Mouse (Mus musculus) neural tube, embryonic 14.5 days (tissue): Measurements from ENCODE around the gene Elp4. TPM values are rescaled to one million over a fixed set of nuclear protein-coding genes. Genes with fewer than 3 reads are reported as not detected.

Experiments used
- ATAC-seq: fragments of 200-750 bp; cut with Nextera tagmentation; 2 replicates; pipeline ENCODE4 v1.8.0; 2017; ENCODE audit warnings: low read depth, mild to moderate bottlenecking, moderate TSS enrichment, moderate library complexity
- H3K27ac ChIP-seq: fragments of 300-500 bp; sonication (generic); 2 replicates; pipeline ENCODE4 v1.5.1; 2014; ENCODE audit warnings: low read depth, mild to moderate bottlenecking, control low read depth, low read length, moderate library complexity, mixed read lengths
- H3K27me3 ChIP-seq: fragments of 300-500 bp; sonication (generic); 2 replicates; pipeline ENCODE4 v1.6.1; 2014; ENCODE audit warnings: low read length; ENCODE audit not compliant: control insufficient read depth, insufficient read depth
- H3K36me3 ChIP-seq: fragments of 300-500 bp; sonication (generic); 2 replicates; pipeline ENCODE4 v1.6.1; 2014; ENCODE audit warnings: low read length, mixed read lengths; ENCODE audit not compliant: control insufficient read depth, insufficient read depth
- H3K4me1 ChIP-seq: fragments of 300-500 bp; sonication (generic); 2 replicates; pipeline ENCODE4 v1.6.1; 2014; ENCODE audit warnings: low read length; ENCODE audit not compliant: control insufficient read depth, insufficient read depth
- H3K4me2 ChIP-seq: fragments of 300-500 bp; sonication (generic); 2 replicates; pipeline ENCODE4 v1.6.1; 2014; ENCODE audit warnings: mild to moderate bottlenecking, low read depth, low read length, control low read depth
- H3K4me3 ChIP-seq: fragments of 300-500 bp; sonication (generic); 2 replicates; pipeline ENCODE4 v1.5.1; 2014; ENCODE audit warnings: low read depth, low read length, control low read depth, mixed read lengths
- H3K9ac ChIP-seq: fragments of 300-500 bp; sonication (generic); replicated peaks from 2 replicates; pipeline ENCODE4 v1.6.1; 2014; ENCODE audit warnings: low read depth, mild to moderate bottlenecking, control low read depth, low read length, mixed read lengths
- H3K9me3 ChIP-seq: fragments of 300-500 bp; sonication (generic); 2 replicates; pipeline ENCODE4 v1.6.1; 2016; ENCODE audit warnings: low read length; ENCODE audit not compliant: control insufficient read depth
- WGBS: fragments of 180-500 bp; shearing (Covaris S2); extraction: QIAGEN DNeasy Blood & Tissue Kit; methylation state at CpG from one replicate; pipeline ENCODE4 v1.1.7; 2014; 5-methylcytosine and 5-hydroxymethylcytosine counted together
- polyA plus RNA-seq: library from polyadenylated mRNA; unstranded; fragments of >200 nt; fragmentation: Nextera tagmentation; extraction: Ambion mirVana; gene quantifications from 2 replicates; pipeline ENCODE4 v1.2.1, GENCODE M21; 2014

The Elp4 gene
- polyA plus RNA-seq, 1 experiment from 2014 or later = 45.8 TPM

GRCm38 (mm10) chr2:105815170-105815569 is 89.2 kb downstream of the Elp4 start:
- no peak overlapping the region for H3K9ac ChIP-seq
- H3K27ac ChIP-seq = no peak overlapping the region
- no peaks in the 10 kb centered on the region for H3K27me3 ChIP-seq
- WGBS = 78% methylated on average over 3 of the region's 3 CpGs
- H3K4me2 ChIP-seq = no peak overlapping the region
- no peak overlapping the region for H3K4me3 ChIP-seq
- no peaks in the 10 kb centered on the region for H3K36me3 ChIP-seq
- H3K9me3 ChIP-seq = no peaks in the 10 kb centered on the region
- no peak for ATAC-seq
- no peaks in the 10 kb centered on the region for H3K4me1 ChIP-seq

DNA sequence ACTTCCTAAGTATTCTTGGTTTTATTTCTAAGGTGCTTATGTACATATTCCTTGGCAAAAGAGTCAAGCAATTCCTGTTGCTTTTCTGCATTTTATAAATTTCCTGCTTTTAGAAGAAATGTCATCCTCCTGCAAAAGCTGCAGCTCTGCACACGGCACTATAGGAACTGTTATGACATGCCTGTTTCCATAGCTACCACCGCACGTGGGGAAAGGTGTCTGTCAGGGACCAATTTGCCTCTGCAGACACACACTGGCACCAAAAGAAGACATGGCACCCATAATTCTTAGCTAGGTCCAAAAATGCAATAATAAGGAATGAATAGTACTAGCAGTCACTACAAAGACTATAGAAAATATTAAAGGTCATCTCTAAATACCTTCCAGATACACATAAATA is 91.3 kb downstream of the Elp4 start:
- no peak overlapping the region for H3K9ac ChIP-seq
- no peak overlapping the region for H3K27ac ChIP-seq
- ATAC-seq = no peak
- H3K4me1 ChIP-seq = no peaks in the 10 kb centered on the region
- H3K36me3 ChIP-seq = no peaks in the 10 kb centered on the region
- no peak overlapping the region for H3K4me3 ChIP-seq
- H3K27me3 ChIP-seq = no peaks in the 10 kb centered on the region
- WGBS = 59% methylated on average over 3 of the region's 3 CpGs
- H3K4me2 ChIP-seq = no peak overlapping the region
- H3K9me3 ChIP-seq = no peaks in the 10 kb centered on the region

GRCm38 (mm10) chr2:105810286-105810685 is 94.1 kb downstream of the Elp4 start:
- no peak overlapping the region for H3K9ac ChIP-seq
- H3K36me3 ChIP-seq = no peaks in the 10 kb centered on the region
- H3K4me3 ChIP-seq = no peak overlapping the region
- no peaks in the 10 kb centered on the region for H3K4me1 ChIP-seq
- ATAC-seq = no peak
- 83% methylated on average over 2 of the region's 2 CpGs for WGBS
- no peak overlapping the region for H3K27ac ChIP-seq
- no peaks in the 10 kb centered on the region for H3K27me3 ChIP-seq
- H3K9me3 ChIP-seq = no peaks in the 10 kb centered on the region
- no peak overlapping the region for H3K4me2 ChIP-seq

DNA sequence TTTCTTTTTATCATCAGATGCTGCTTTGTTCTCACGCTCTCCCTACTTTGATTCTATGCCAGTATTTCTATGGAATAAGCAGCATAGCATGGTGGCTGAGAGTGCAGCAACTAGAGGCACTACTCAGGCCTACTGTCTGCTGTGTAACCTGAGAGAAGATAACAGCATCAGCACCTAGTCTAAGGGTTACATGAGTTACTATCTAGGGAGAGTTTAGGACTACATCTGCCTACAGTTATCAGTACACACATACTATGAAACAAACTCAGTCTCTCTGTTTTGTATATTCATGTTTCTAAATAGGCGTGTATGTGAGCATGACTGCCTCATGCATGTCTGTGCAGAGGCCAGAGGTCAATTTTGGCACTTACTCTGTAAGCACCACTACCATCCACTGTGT is 97.8 kb downstream of the Elp4 start:
- Histone ChIP-seq H3K4me1 (no peaks in the 10 kb centered on the region), H3K4me3 (no peak overlapping the region), H3K9ac (no peak overlapping the region), H3K4me2 (no peak overlapping the region), H3K27ac (no peak overlapping the region), H3K9me3 (no peaks in the 10 kb centered on the region), H3K27me3 (no peaks in the 10 kb centered on the region), H3K36me3 (no peaks in the 10 kb centered on the region)
- no peak for ATAC-seq
- WGBS = 76% methylated on average over 2 of the region's 2 CpGs

DNA sequence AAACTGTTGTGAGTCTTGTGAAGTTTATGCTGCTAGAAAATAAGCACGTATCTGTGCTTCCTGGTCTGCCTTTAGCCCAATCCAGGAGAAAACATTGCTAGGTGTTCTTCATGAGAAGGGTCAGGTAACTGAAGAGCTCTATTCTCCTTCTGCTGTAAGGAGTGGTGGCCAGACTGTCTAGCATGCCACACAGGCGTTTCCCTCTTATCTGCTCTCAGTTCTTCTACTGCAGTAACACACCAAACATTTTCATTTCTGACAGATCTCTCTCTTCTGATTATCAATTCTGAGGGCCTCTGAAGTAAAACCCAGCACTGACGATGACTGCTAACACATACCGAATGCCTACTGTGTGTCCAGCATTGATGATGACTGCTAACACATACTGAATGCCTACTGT is 98.3 kb downstream of the Elp4 start:
- H3K36me3 ChIP-seq = no peaks in the 10 kb centered on the region
- no peak overlapping the region for H3K4me3 ChIP-seq
- no peaks in the 10 kb centered on the region for H3K4me1 ChIP-seq
- no peak overlapping the region for H3K9ac ChIP-seq
- H3K27me3 ChIP-seq = no peaks in the 10 kb centered on the region
- ATAC-seq = no peak
- H3K9me3 ChIP-seq = no peaks in the 10 kb centered on the region
- WGBS = 92% methylated on average over 4 of the region's 4 CpGs
- no peak overlapping the region for H3K27ac ChIP-seq
- no peak overlapping the region for H3K4me2 ChIP-seq

GRCm38 (mm10) chr2:105805210-105805609 is 99.2 kb downstream of the Elp4 start:
- Histone ChIP-seq H3K4me3 (no peak overlapping the region), H3K9me3 (no peaks in the 10 kb centered on the region), H3K9ac (no peak overlapping the region), H3K4me2 (no peak overlapping the region), H3K4me1 (no peaks in the 10 kb centered on the region), H3K27me3 (no peaks in the 10 kb centered on the region), H3K36me3 (no peaks in the 10 kb centered on the region), H3K27ac (no peak overlapping the region)
- ATAC-seq = no peak

GRCm38 (mm10) chr2:105804506-105804905 is 99.9 kb downstream of the Elp4 start:
- no peak overlapping the region for H3K4me3 ChIP-seq
- no peaks in the 10 kb centered on the region for H3K27me3 ChIP-seq
- no peaks in the 10 kb centered on the region for H3K4me1 ChIP-seq
- no peaks in the 10 kb centered on the region for H3K36me3 ChIP-seq
- H3K9ac ChIP-seq = no peak overlapping the region
- ATAC-seq = peak; percentile 49; the same call in 1 of the 2 replicates
- H3K27ac ChIP-seq = no peak overlapping the region
- no peaks in the 10 kb centered on the region for H3K9me3 ChIP-seq
- 15% methylated on average over 10 of the region's 10 CpGs for WGBS
- H3K4me2 ChIP-seq = no peak overlapping the region

DNA sequence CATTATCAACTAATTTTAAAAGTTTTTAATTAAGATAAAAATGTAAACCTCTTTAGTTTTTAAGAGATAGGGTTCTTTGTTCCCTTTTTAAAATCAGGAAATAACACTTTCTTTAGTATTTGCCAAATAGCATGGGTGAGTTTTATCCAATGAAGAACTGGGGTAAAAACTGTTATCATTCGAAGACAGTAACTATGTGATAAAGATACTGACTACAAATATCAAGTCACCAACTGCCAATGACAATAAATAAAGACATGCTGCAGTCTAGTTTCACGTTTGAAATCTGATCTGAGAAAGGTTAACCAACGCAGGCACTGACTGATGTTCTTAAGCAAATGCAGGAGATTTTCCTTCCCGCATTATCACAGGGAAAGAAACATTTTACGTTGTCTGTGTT is 100.9 kb downstream of the Elp4 start:
- H3K36me3 ChIP-seq = no peaks in the 10 kb centered on the region
- H3K9ac ChIP-seq = no peak overlapping the region

GRCm38 (mm10) chr2:105802902-105803301 is 101.5 kb downstream of the Elp4 start:
- H3K4me1 ChIP-seq = no peaks in the 10 kb centered on the region
- no peaks in the 10 kb centered on the region for H3K36me3 ChIP-seq
- no peaks in the 10 kb centered on the region for H3K9me3 ChIP-seq
- H3K9ac ChIP-seq = no peak overlapping the region
- no peak overlapping the region for H3K27ac ChIP-seq
- H3K4me2 ChIP-seq = no peak overlapping the region
- 90% methylated on average over 2 of the region's 2 CpGs for WGBS
- H3K4me3 ChIP-seq = no peak overlapping the region
- ATAC-seq = no peak
- no peaks in the 10 kb centered on the region for H3K27me3 ChIP-seq

More for the DNA sequence above, 100.9 kb downstream of the Elp4 start:
- no peak overlapping the region for H3K4me2 ChIP-seq
- ATAC-seq = no peak
- H3K27me3 ChIP-seq = no peaks in the 10 kb centered on the region
- H3K9me3 ChIP-seq = no peaks in the 10 kb centered on the region
- no peak overlapping the region for H3K4me3 ChIP-seq
- H3K4me1 ChIP-seq = no peaks in the 10 kb centered on the region
- H3K27ac ChIP-seq = no peak overlapping the region
- WGBS = 57% methylated on average over 5 of the region's 5 CpGs

GRCm38 (mm10) chr2:105801536-105801935 is 102.8 kb downstream of the Elp4 start:
- Histone ChIP-seq H3K27me3 (no peaks in the 10 kb centered on the region), H3K36me3 (no peaks in the 10 kb centered on the region), H3K9me3 (no peaks in the 10 kb centered on the region), H3K4me1 (no peaks in the 10 kb centered on the region), H3K27ac (no peak overlapping the region), H3K9ac (no peak overlapping the region), H3K4me2 (no peak overlapping the region), H3K4me3 (no peak overlapping the region)
- WGBS = 58% methylated on average over 6 of the region's 6 CpGs
- ATAC-seq = no peak
